Mouse (Mus musculus): ENCODE data around the gene Olfr1380. TPM values are rescaled to one million over a fixed set of nuclear protein-coding genes. Genes with fewer than 3 reads are reported as not detected.
"Not testable (repeated sequence)": the region's sequence is repeated elsewhere in the genome, so short reads cannot be mapped to it uniquely, and the experiment has no call there.

Gene Olfr1380
- not detected for total RNA-seq (2022)

- not testable (repeated sequence) for DNase-seq (ENCODE audit: low spot score in 2 of 2)
Observed at GRCm38 (mm10) chr11:49556578-49556977, at the start of gene Olfr1380. Gene Olfr1380 (plus strand): TSS chr11:49556878.

GRCm38 (mm10) chr11:49518086-49518485, 38.6 kb upstream of the Olfr1380 start:
- peak in 1 of 2 experiments; percentile 9 for DNase-seq (ENCODE audit: low spot score in 2 of 2)

- DNase-seq (ENCODE audit: low spot score in 2 of 2): no peak
Observed at GRCm38 (mm10) chr11:49519348-49519747, 37.3 kb upstream of the Olfr1380 start, which contains the start of gene Olfr1383. Gene Olfr1383 (plus strand): TSS chr11:49519648.

- no peak for DNase-seq (ENCODE audit: low spot score in 2 of 2)
Observed at GRCm38 (mm10) chr11:49527947-49528346, 28.7 kb upstream of the Olfr1380 start, which contains the start of gene Olfr1382. Gene Olfr1382 (plus strand): TSS chr11:49528247.

- no peak for DNase-seq (ENCODE audit: low spot score in 2 of 2)
Observed at GRCm38 (mm10) chr11:49532761-49533160, 23.9 kb upstream of the Olfr1380 start.

GRCm38 (mm10) chr11:49536631-49537030, 20.0 kb upstream of the Olfr1380 start:
- peak in 1 of 2 experiments; percentile 10 for DNase-seq (ENCODE audit: low spot score in 2 of 2)

- not testable (repeated sequence) for DNase-seq (ENCODE audit: low spot score in 2 of 2)
Observed at GRCm38 (mm10) chr11:49543149-49543548, 13.5 kb upstream of the Olfr1380 start, which contains the start of gene Olfr1381. Gene Olfr1381 (plus strand): TSS chr11:49543449.

- DNase-seq (ENCODE audit: low spot score in 2 of 2): not testable (repeated sequence)
Observed at GRCm38 (mm10) chr11:49554033-49554432, 2.6 kb upstream of the Olfr1380 start.

- DNase-seq (ENCODE audit: low spot score in 2 of 2): not testable (repeated sequence)
Observed at GRCm38 (mm10) chr11:49575054-49575453, 18.4 kb downstream of the Olfr1380 start.

GRCm38 (mm10) chr11:49580452-49580851, 23.8 kb downstream of the Olfr1380 start:
- DNase-seq (ENCODE audit: low spot score in 2 of 2): not testable (repeated sequence)

GRCm38 (mm10) chr11:49590213-49590612, 33.5 kb downstream of the Olfr1380 start:
- no peak for DNase-seq (ENCODE audit: low spot score in 2 of 2)

GRCm38 (mm10) chr11:49597149-49597548, 40.5 kb downstream of the Olfr1380 start:
- not testable (repeated sequence) for DNase-seq (ENCODE audit: low spot score in 2 of 2)

- DNase-seq (ENCODE audit: low spot score in 2 of 2): not testable (repeated sequence)
Observed at GRCm38 (mm10) chr11:49608306-49608705, 51.6 kb downstream of the Olfr1380 start.

- not testable (repeated sequence) for DNase-seq (ENCODE audit: low spot score in 2 of 2)
Observed at GRCm38 (mm10) chr11:49608938-49609867, 52.5 kb downstream of the Olfr1380 start, which contains the start of gene Flt4. Gene Flt4 (plus strand): TSS chr11:49609263.

GRCm38 (mm10) chr11:49609868-49610824, 53.5 kb downstream of the Olfr1380 start:
- not testable (repeated sequence) for DNase-seq (ENCODE audit: low spot score in 2 of 2)

GRCm38 (mm10) chr11:49611349-49611748, 54.7 kb downstream of the Olfr1380 start:
- DNase-seq (ENCODE audit: low spot score in 2 of 2): not testable (repeated sequence)

- no peak for DNase-seq (ENCODE audit: low spot score in 2 of 2)
Observed at GRCm38 (mm10) chr11:49612154-49612553, 55.5 kb downstream of the Olfr1380 start.

- DNase-seq (ENCODE audit: low spot score in 2 of 2): no peak
Observed at GRCm38 (mm10) chr11:49613349-49613748, 56.7 kb downstream of the Olfr1380 start.
